Mouse (Mus musculus) CH12.LX (cell line): Measurements from ENCODE around the gene Stam. TPM values are rescaled to one million over a fixed set of nuclear protein-coding genes. Genes with fewer than 3 reads are reported as not detected.

Source experiments
- DNase-seq: peaks from one replicate; pipeline ENCODE4 v3.0.0-alpha.2; 2013; ENCODE audit errors: extremely low read depth
- H3K27ac ChIP-seq: 2 replicates; pipeline ENCODE4 v1.5.1; 2012; ENCODE audit warnings: low read depth, mild to moderate bottlenecking, control low read depth, moderate library complexity; ENCODE audit not compliant: insufficient read depth
- H3K27me3 ChIP-seq: replicated peaks from 2 replicates; pipeline ENCODE3; 2012; ENCODE audit warnings: inconsistent platforms
- H3K36me3 ChIP-seq, 2 experiments: replicated peaks in 1 of 2; 2 replicates each; pipeline versions ENCODE3 to v1.6.1; 2012; ENCODE audit warnings: inconsistent platforms in 1 of 2, low read length in 1 of 2, mild to moderate bottlenecking in 1 of 2, mixed read lengths in 1 of 2, moderate library complexity in 1 of 2; ENCODE audit not compliant: control insufficient read depth in 1 of 2, insufficient read depth in 1 of 2
- H3K4me1 ChIP-seq, 2 experiments: 2 replicates each; pipeline ENCODE4 v1.6.1; 2012; ENCODE audit warnings: inconsistent platforms in 1 of 2, moderate library complexity in 1 of 2; ENCODE audit not compliant: insufficient read depth in 2 of 2, control insufficient read depth in 1 of 2
- H3K4me2 ChIP-seq: 2 replicates; pipeline ENCODE4 v1.6.1; 2012; ENCODE audit warnings: low read depth, mild to moderate bottlenecking, control low read depth; ENCODE audit not compliant: poor library complexity, insufficient read depth, severe bottlenecking
- H3K4me3 ChIP-seq, 3 experiments: fragments of 150-350 bp in 1 of 3; sonication (generic) in 1 of 3; replicated peaks in 1 of 3; 2 replicates each; pipeline versions ENCODE3 to v1.5.1; 2011 to 2012; ENCODE audit warnings: low read depth in 2 of 3, low read length in 2 of 3, mild to moderate bottlenecking in 2 of 3, moderate library complexity in 2 of 3, control low read depth in 1 of 3, improper control_type of control experiment in 1 of 3, inconsistent platforms in 1 of 3, mixed read lengths in 1 of 3; ENCODE audit not compliant: poor library complexity in 1 of 3
- H3K79me2 ChIP-seq: replicated peaks from 2 replicates; pipeline ENCODE4 v1.6.1; 2012; ENCODE audit warnings: mild to moderate bottlenecking, moderate library complexity; ENCODE audit not compliant: control insufficient read depth, poor library complexity, insufficient read depth, severe bottlenecking; ENCODE audit errors: extremely low read depth
- H3K9ac ChIP-seq: 2 replicates; pipeline ENCODE4 v1.6.1; 2012; ENCODE audit warnings: low read depth, mild to moderate bottlenecking, control low read depth, moderate library complexity; ENCODE audit not compliant: insufficient read depth
- H3K9me3 ChIP-seq: replicated peaks from 2 replicates; pipeline ENCODE3; 2012; ENCODE audit warnings: low read length, inconsistent platforms, mixed read lengths
- BHLHE40 ChIP-seq: IDR thresholded peaks from 2 replicates; pipeline ENCODE4 v1.6.1; 2011; ENCODE audit warnings: mild to moderate bottlenecking, low read depth, low read length, improper control_type of control experiment
- E2F4 ChIP-seq: IDR thresholded peaks from 2 replicates; pipeline ENCODE4 v1.6.1; 2011; ENCODE audit warnings: low read depth, low read length, improper control_type of control experiment; ENCODE audit not compliant: insufficient replicate concordance
- ETS1 ChIP-seq: conservative IDR thresholded peaks from 2 replicates; pipeline ENCODE4 v1.6.1; 2012; ENCODE audit warnings: low read depth, mild to moderate bottlenecking, inconsistent platforms, low read length, improper control_type of control experiment, moderate library complexity
- IRF4 ChIP-seq: IDR thresholded peaks from 2 replicates; pipeline ENCODE4 v1.6.1; 2014; ENCODE audit warnings: low read depth, mild to moderate bottlenecking, inconsistent platforms, low read length, improper control_type of control experiment
- KAT2A ChIP-seq: IDR thresholded peaks from 2 replicates; pipeline ENCODE4 v1.6.1; 2012; ENCODE audit warnings: low read length, improper control_type of control experiment, inconsistent platforms; ENCODE audit not compliant: insufficient replicate concordance
- MAZ ChIP-seq: IDR thresholded peaks from 2 replicates; pipeline ENCODE4 v1.6.1; 2012; ENCODE audit warnings: low read depth, mild to moderate bottlenecking, inconsistent platforms, low read length, improper control_type of control experiment, moderate library complexity
- MXI1 ChIP-seq: IDR thresholded peaks from 2 replicates; pipeline ENCODE4 v1.6.1; 2011; ENCODE audit warnings: mild to moderate bottlenecking, low read depth, low read length, improper control_type of control experiment
- NRF1 ChIP-seq: IDR thresholded peaks from 2 replicates; pipeline ENCODE4 v1.6.1; 2014; ENCODE audit warnings: low read depth, mild to moderate bottlenecking, inconsistent platforms, low read length, improper control_type of control experiment, moderate library complexity
- POLR2A ChIP-seq: IDR thresholded peaks from 2 replicates; pipeline ENCODE4 v1.6.1; 2011; ENCODE audit warnings: low read depth, mild to moderate bottlenecking, improper control_type of control experiment, low read length
- POLR2AphosphoS2 ChIP-seq: IDR thresholded peaks from 2 replicates; pipeline ENCODE4 v1.6.1; 2011; ENCODE audit warnings: low read depth, low read length, improper control_type of control experiment
- RAD21 ChIP-seq: IDR thresholded peaks from 2 replicates; pipeline ENCODE4 v1.6.1; 2011; ENCODE audit warnings: low read depth, mild to moderate bottlenecking, low read length, improper control_type of control experiment, moderate library complexity
- TCF12 ChIP-seq: IDR thresholded peaks from 2 replicates; pipeline ENCODE4 v1.6.1; 2014; ENCODE audit warnings: low read depth, mild to moderate bottlenecking, inconsistent platforms, low read length, improper control_type of control experiment
- USF1 ChIP-seq: IDR thresholded peaks from 2 replicates; pipeline ENCODE4 v1.6.1; 2014; ENCODE audit warnings: low read depth, mild to moderate bottlenecking, inconsistent platforms, low read length, improper control_type of control experiment
- USF2 ChIP-seq: conservative IDR thresholded peaks from 2 replicates; pipeline ENCODE4 v1.6.1; 2011; ENCODE audit warnings: low read depth, low read length, improper control_type of control experiment
- ZKSCAN1 ChIP-seq: IDR thresholded peaks from 2 replicates; pipeline ENCODE4 v1.6.1; 2012; ENCODE audit warnings: low read depth, inconsistent platforms, low read length, improper control_type of control experiment, borderline replicate concordance
- ZNF384 ChIP-seq: IDR thresholded peaks from 2 replicates; pipeline ENCODE4 v1.6.1; 2012; ENCODE audit warnings: low read depth, low read length, improper control_type of control experiment, inconsistent platforms
- dilution Hi-C: fragments of 300-500 bp; cut with MboI; formaldehyde crosslinking; loops from 2 replicates; pipeline ENCODE4 v1.14.3; 2020; ENCODE audit warnings: low sequenced_read_pairs; ENCODE audit not compliant: extremely low pct_unique_long_range_greater_than_20kb, extremely low pct_ligation_motif_present
- in situ Hi-C: fragments of 300-500 bp; cut with MboI; formaldehyde crosslinking; loops from 3 replicates; pipeline ENCODE4 v1.14.3; 2019; ENCODE audit warnings: low sequenced_read_pairs, low pct_ligation_motif_present, low pct_unique_long_range_greater_than_20kb, mixed read lengths
- polyA plus RNA-seq: library from polyadenylated mRNA; unstranded; fragments of >175 nt; gene quantifications from 2 replicates; pipeline ENCODE4 v1.2.1, GENCODE M21; 2012; ENCODE audit warnings: low read depth; ENCODE audit not compliant: insufficient read length
- total RNA-seq, 2 experiments: library from RNA; depleted of rRNA; stranded (reverse); fragments of 300-350 nt in 1 of 2; fragments of >200 nt in 1 of 2; gene quantifications; 2 replicates each; pipeline ENCODE4 v1.2.3; 2012 to 2014

Stam gene
- total and polyA plus RNA-seq, 3 experiments: 13.5 to 21.4 (median 15.1) TPM

- TF ChIP-seq MXI1 (0 out of 2 replicates have a peak, but pooled peaks have one; percentile 4), USF1 (no peak; the same call in 1 of the 2 replicates), BHLHE40 (peak; percentile 9; the same call in 1 of the 2 replicates), TCF12 (peak; percentile 28; the same call in 1 of the 2 replicates), NRF1 (peak; percentile 33)
- dilution Hi-C loops: no loop called here
- no peak within 1 kb of the TSS for H3K27ac ChIP-seq
Measured at GRCm38 (mm10) chr2:14055566-14056331, 18.1 kb upstream of the Stam start, which contains the start of gene Hacd1. TSS of gene Hacd1 (minus strand) at chr2:14056135.

GRCm38 (mm10) chr2:14065704-14066650 lies 7.9 kb upstream of the Stam start:
- Histone ChIP-seq H3K4me3 (no peak overlapping the region), H3K9ac (no peak overlapping the region), H3K9me3 (no peaks in the 10 kb centered on the region), H3K27me3 (no peaks in the 10 kb centered on the region)
- no peak for DNase-seq
- no peak for TF ChIP-seq ETS1
- no peak for TF ChIP-seq POLR2A
- TF ChIP-seq ZKSCAN1: no peak
- no peak for TF ChIP-seq USF2
- TF ChIP-seq MAZ: no peak
- TF ChIP-seq E2F4: no peak
- no peak for TF ChIP-seq KAT2A
- TF ChIP-seq RAD21: no peak
- no peak for TF ChIP-seq ZNF384
- no peak for TF ChIP-seq POLR2AphosphoS2
- no peak for TF ChIP-seq IRF4
- TF ChIP-seq, all 38 proteins: peak for 0
- Histone ChIP-seq H3K4me2 (no peak overlapping the region), H3K79me2 (no peaks in the 10 kb centered on the region), H3K36me3 (no peaks in the 10 kb centered on the region), H3K4me1 (no peaks in the 10 kb centered on the region), H3K27ac (no peak overlapping the region)
- in situ Hi-C loops (no loop called here), dilution Hi-C loops (no loop called here)

More at GRCm38 (mm10) chr2:14055566-14056331, 18.1 kb upstream of the Stam start, which contains the start of gene Hacd1:
- Histone ChIP-seq H3K27me3 (peaks cover 6% of the 10 kb centered on the region), H3K4me2 (peak within 1 kb of the TSS; percentile 76; the same call in 1 of the 2 replicates), H3K4me1 (peaks cover 0 to 4% of the 10 kb centered on the region in 2 experiments; a peak in 2 of 4 replicates), H3K9ac (peak within 1 kb of the TSS; percentile 53), H3K36me3 (no peaks in the 10 kb centered on the region), H3K4me3 (peak within 1 kb of the TSS; percentile 56 to 89 (median 85)), H3K79me2 (no peaks in the 10 kb centered on the region; the same call in 1 of the 2 replicates), H3K9me3 (no peaks in the 10 kb centered on the region)
- in situ Hi-C loops: loop anchor here (10.0 kb wide), 1 partner anchor 79 kb away; no protein-coding TSS in a partner anchor
- DNase-seq: peak; percentile 57
